Mouse (Mus musculus) embryo, embryonic 9.5 days (tissue): ENCODE data around the gene Gadd45gip1.

Source experiments
- DNase-seq: peaks from one replicate; pipeline ENCODE4 v3.0.0-alpha.2; 2017; ENCODE audit errors: extremely low spot score

Gadd45gip1 gene

DNA sequence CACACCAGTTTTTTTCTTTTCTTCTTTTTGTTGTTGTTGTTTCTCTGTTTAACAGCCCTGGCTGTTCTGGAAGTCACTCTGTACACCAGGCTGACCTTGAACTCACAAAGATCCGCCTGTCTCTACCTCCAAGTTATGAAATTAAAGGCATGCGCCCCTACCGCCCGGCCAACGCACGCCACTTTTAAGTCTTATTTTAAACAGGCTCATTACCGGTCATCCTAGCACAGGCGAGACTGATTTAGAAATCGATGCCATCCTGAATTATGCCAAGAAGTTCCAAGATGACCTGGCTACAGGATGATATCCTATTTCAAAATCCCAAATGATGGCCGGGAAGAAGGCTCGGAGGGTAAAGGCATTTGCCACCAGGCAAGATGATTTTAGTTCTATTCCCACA lies at the start of gene Gadd45gip1:
Gene Gadd45gip1, plus strand, starts transcription at position 33 of the 400 bp plus-strand sequence.
- no peak for DNase-seq

- DNase-seq: no peak
Measured at GRCm38 (mm10) chr8:84781686-84782505, 49.4 kb upstream of the Gadd45gip1 start.

- DNase-seq: no peak
Measured at GRCm38 (mm10) chr8:84782680-84783079, 48.6 kb upstream of the Gadd45gip1 start.

GRCm38 (mm10) chr8:84783198-84783918 lies 48.0 kb upstream of the Gadd45gip1 start:
- no peak for DNase-seq

DNA sequence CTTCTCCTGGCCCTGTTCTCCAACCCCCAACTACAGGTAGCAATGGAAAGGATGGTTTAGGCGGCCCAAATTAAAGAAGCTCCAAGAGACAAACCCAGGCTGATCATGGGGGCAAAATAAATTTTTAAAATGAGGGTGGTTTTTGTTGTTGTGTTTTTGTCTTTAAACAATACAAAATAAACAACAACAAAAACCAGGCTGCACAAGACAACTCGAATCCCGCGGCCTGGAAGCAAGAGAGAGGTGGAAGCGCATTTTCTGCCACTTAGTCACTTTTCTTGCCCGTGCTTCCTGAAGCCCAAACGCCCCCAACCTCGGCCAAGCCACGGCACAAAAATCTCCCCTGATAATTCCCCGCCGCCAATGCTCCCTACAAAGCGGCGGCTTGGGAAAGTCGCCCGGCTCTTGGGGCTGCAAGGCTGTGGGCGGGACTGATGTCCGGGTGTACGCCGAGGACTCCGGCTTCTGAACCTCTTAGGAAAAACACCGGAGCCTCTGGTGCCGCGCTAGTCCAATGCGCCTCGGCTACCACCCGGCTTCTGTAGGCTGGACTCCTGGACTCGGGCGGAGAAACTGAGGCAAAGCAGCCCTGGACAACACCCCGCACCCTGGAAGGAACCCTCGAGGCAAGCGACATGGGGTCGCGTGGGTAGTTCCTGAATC lies 47.3 kb upstream of the Gadd45gip1 start:
- no peak for DNase-seq

DNA sequence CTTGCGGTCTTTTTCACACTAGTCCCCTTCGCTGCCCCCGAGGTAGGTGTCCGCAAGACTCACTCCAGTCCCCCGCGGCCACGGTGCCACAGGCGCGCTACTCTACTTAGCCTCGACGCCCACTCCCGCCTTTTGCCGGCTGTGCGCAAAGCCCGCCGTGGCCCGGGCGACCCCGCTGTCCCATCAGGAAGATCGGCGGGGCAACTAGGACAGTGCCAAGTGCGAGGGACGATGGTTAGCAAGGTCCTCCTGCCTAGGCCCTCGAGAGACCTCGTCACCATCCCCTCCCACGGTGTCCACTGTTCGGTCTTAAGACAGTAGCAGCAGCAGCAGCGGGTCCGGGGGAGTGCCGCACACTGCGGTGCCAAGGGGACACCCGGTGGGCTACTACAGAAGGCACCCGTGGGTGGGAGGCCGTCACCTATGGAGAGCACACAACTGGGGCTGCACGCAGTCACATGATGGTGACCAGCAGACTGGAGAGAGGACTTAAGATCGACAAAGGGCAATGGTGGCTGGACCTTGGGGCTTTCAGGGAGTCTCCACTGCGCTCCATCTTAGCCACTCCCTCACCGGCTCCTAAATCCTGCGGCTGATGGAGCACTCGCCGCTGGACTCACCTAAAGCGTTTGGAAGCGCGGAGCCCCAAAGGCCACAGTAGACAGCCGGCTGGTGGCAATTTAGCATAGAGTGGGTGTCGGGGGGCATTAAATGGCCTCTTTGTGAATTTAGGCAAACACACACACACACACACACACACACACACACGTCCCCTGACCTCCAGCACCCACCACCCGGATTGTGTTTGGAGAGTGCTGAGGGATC lies 46.4 kb upstream of the Gadd45gip1 start:
- DNase-seq: no peak

DNA sequence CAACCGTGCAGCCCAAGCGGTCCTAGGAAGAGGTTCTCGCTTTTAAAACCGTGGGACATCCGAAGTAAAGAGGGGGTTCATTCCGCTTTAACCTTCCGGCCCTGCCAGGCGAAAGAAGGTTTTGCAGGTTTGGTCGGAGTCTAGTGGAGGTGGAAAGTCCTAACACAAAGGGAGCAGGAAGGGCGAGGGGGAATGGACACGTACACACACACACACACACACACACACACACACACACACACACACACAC lies 45.9 kb upstream of the Gadd45gip1 start:
- DNase-seq: no peak

- DNase-seq: no peak
Measured at GRCm38 (mm10) chr8:84785756-84786677, 45.3 kb upstream of the Gadd45gip1 start.

GRCm38 (mm10) chr8:84786801-84787467 lies 44.4 kb upstream of the Gadd45gip1 start:
- no peak for DNase-seq

- no peak for DNase-seq
Measured at GRCm38 (mm10) chr8:84787523-84788302, 43.6 kb upstream of the Gadd45gip1 start.

DNA sequence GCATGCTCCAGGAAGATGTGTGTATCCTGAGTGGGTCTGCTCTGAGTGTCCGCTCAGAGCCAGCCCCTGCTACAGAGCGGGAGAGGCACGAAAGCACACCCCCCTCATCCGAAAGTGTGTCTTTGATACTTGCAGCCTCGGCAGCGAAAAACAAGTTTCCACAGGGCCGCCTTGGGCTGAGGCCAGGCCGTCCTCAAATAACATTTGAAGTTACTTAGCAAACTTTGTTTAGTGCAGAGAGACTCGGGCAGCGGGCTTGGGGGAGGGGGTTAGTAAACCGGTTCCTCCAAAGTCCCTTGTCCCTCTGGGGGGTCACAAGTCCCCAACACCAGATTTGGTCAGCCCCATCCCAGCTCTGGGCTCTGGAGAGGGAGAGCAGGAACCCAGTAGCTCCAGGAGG lies 42.4 kb upstream of the Gadd45gip1 start:
- no peak for DNase-seq

DNA sequence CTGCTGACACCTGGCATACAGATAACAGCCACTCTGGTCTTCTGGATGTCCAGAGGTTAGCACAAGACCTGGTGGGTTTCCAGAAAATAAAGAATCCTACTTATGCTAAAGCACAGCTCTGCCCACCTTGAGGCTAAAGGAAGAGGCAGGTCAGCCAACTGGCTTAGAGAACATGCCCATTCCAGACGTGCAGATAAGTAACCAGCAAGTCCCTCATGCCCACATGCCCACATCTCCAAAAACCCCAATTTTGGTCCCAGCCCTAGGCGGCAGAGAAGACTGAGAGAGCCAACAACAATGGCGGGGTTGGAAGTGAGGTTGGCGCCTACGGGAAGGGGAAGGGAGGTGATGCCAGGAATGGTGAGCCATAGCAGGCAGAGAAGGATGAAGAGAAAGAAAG lies 42.0 kb upstream of the Gadd45gip1 start:
- DNase-seq: no peak

DNA sequence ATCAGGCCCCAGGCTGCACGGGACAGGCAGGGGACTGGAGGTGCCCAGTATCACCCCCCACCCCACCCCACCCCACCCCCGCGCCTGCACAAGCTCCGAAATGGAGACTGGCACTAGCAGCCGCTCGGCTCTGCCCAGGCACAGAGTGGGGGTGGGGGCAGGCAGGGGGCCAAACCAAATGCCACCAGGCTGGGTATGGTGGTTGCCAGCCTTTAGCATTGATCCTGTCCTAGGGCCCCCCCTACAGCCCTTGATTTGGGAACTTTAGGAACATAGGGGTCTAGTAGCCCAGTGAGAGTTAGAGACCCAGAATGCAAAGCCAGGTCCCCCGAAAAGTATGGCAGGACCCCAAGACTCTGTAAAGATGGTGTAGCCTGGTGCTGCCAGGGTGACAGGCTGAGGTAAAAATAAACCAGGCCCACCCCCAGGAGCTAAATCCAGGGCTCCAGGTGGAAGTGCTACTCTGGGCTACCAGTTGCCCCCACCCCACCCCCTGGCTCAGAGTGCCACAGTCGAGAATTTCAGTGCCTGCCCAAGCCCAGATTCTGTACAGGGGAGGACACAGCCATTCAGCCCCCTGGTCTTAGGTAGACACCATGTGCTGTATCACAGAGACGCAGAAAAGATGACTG lies 41.4 kb upstream of the Gadd45gip1 start:
- DNase-seq: no peak

DNA sequence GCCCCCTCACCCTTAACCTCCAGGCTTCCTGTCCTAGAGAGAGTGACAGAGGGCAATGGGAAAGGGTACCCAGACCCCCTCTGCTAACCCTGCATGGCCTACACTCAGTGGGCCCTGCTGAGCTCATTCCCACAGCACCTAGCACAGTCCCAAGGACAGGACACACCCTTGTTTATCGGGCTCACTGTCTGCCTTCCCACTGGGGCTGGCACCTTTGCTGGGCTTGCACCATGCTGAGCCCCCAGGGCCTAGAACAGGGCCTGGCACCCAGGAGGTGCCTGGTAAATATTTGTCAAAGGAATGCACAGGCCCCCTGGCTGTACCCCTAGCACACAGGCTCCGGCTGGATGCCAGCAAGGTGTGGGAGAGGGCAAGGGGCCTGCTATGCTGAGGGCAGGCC lies 40.8 kb upstream of the Gadd45gip1 start:
- DNase-seq: no peak

DNA sequence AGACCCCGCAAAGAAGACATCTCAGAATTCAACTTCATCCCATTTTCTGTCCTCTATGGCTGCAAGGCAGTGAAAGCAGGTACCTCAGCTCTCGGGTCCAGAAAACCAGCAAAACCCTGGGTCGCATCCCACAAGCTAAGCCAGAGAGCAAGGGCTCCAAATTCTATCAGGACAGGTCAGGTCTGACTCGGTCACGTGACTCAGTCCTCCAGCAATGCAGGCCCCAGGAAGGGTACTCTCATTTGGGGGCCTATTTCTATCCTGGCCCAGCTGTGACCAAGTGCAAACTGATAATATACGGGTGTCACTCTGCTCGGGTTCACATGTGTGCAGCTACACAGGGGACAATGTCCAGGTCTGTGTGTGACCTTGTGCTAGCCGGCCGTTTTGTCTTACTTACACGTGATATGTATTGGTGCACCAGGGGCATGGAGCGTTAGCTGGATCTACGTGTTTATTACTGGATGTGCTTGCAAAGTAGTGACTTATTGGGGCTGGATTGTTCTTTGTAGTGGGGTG lies 38.8 kb upstream of the Gadd45gip1 start:
- no peak for DNase-seq

- no peak for DNase-seq
Measured at GRCm38 (mm10) chr8:84793134-84793533, 38.2 kb upstream of the Gadd45gip1 start.

- no peak for DNase-seq
Measured at GRCm38 (mm10) chr8:84793791-84794485, 37.4 kb upstream of the Gadd45gip1 start.

GRCm38 (mm10) chr8:84794486-84794885 lies 36.8 kb upstream of the Gadd45gip1 start:
- DNase-seq: no peak
